Mouse (Mus musculus): ENCODE measurements around the gene Dpp6.

Dpp6 gene

GRCm38 (mm10) chr5:27765780-27766179 lies 948.8 kb downstream of the Dpp6 start:
- no peak for DNase-seq (ENCODE audit: low spot score)

DNA sequence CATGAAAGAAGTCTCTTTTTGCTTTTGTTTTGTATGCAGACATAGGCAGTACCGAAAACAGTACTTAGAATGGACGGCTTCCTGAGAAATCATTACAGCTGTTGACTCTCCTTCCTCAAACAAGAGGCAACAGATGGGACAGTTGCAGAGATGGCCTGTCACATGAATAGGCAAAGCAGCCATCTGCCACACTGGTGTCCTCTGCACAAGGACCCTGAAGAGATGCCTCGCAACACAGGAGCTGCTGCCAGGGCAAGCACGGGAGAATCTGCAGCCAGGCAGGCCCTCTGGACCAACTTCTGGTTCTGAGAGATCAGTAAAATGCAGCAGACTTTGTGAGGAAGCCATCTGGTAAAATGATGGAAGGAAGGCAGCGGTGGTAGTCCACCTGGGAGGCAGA lies 950.9 kb downstream of the Dpp6 start:
- peak; percentile 18 for DNase-seq (ENCODE audit: low spot score)
